Mouse (Mus musculus): ENCODE data around the gene Anp32a.

Gene Anp32a

GRCm38 (mm10) chr9:62347201-62347600 lies 6.1 kb downstream of the Anp32a start:
- no peak for DNase-seq (ENCODE audit: low spot score)

- no peak for DNase-seq (ENCODE audit: low spot score)
Observed at GRCm38 (mm10) chr9:62348050-62348449, 7.0 kb downstream of the Anp32a start.

GRCm38 (mm10) chr9:62348467-62348985 lies 7.4 kb downstream of the Anp32a start:
- DNase-seq (ENCODE audit: low spot score) = no peak

GRCm38 (mm10) chr9:62349250-62349649 lies 8.2 kb downstream of the Anp32a start:
- DNase-seq (ENCODE audit: low spot score) = no peak

GRCm38 (mm10) chr9:62350721-62351120 lies 9.6 kb downstream of the Anp32a start:
- no peak for DNase-seq (ENCODE audit: low spot score)

GRCm38 (mm10) chr9:62351200-62351599 lies 10.1 kb downstream of the Anp32a start:
- DNase-seq (ENCODE audit: low spot score) = no peak

GRCm38 (mm10) chr9:62353784-62354183 lies 12.7 kb downstream of the Anp32a start:
- no peak for DNase-seq (ENCODE audit: low spot score)

- DNase-seq (ENCODE audit: low spot score) = no peak
Observed at GRCm38 (mm10) chr9:62354838-62355719, 14.0 kb downstream of the Anp32a start.

- no peak for DNase-seq (ENCODE audit: low spot score)
Observed at GRCm38 (mm10) chr9:62355763-62356162, 14.7 kb downstream of the Anp32a start.

- peak; percentile 76 for DNase-seq (ENCODE audit: low spot score)
Observed at GRCm38 (mm10) chr9:62357593-62357992, 16.5 kb downstream of the Anp32a start.

- DNase-seq (ENCODE audit: low spot score) = no peak
Observed at GRCm38 (mm10) chr9:62358851-62359250, 17.8 kb downstream of the Anp32a start.

GRCm38 (mm10) chr9:62360889-62361288 lies 19.8 kb downstream of the Anp32a start:
- DNase-seq (ENCODE audit: low spot score) = no peak

GRCm38 (mm10) chr9:62362835-62363385 lies 21.8 kb downstream of the Anp32a start:
- DNase-seq (ENCODE audit: low spot score) = no peak

GRCm38 (mm10) chr9:62363619-62364018 lies 22.5 kb downstream of the Anp32a start:
- DNase-seq (ENCODE audit: low spot score) = peak; percentile 67

- DNase-seq (ENCODE audit: low spot score) = no peak
Observed at GRCm38 (mm10) chr9:62364216-62364615, 23.1 kb downstream of the Anp32a start.

- DNase-seq (ENCODE audit: low spot score) = no peak
Observed at GRCm38 (mm10) chr9:62364831-62365230, 23.7 kb downstream of the Anp32a start.

GRCm38 (mm10) chr9:62365326-62366080 lies 24.4 kb downstream of the Anp32a start:
- no peak for DNase-seq (ENCODE audit: low spot score)

- DNase-seq (ENCODE audit: low spot score) = no peak
Observed at GRCm38 (mm10) chr9:62366478-62367458, 25.7 kb downstream of the Anp32a start.

GRCm38 (mm10) chr9:62367510-62368071 lies 26.5 kb downstream of the Anp32a start:
- DNase-seq (ENCODE audit: low spot score) = no peak

- DNase-seq (ENCODE audit: low spot score) = no peak
Observed at GRCm38 (mm10) chr9:62368256-62368905, 27.3 kb downstream of the Anp32a start.

All from yolk sac, embryonic 10.5 days (tissue).